Mouse (Mus musculus) testis, adult 2 months (tissue): ENCODE data around the gene Hoxa11.

Experiments
- CTCF ChIP-seq: fragments of 200-500 bp; IDR thresholded peaks from 2 replicates; pipeline ENCODE4 v1.5.1; 2012; ENCODE audit warnings: low read depth, mild to moderate bottlenecking, inconsistent platforms, low read length, moderate library complexity; ENCODE audit not compliant: control insufficient read depth, insufficient read depth, insufficient replicate concordance
- POLR2A ChIP-seq: fragments of 200-500 bp; IDR thresholded peaks from 2 replicates; pipeline ENCODE4 v1.6.1; 2012; ENCODE audit warnings: low read depth, mild to moderate bottlenecking, inconsistent platforms, low read length, moderate library complexity; ENCODE audit not compliant: control insufficient read depth

- TF ChIP-seq CTCF, result no peak
- TF ChIP-seq POLR2A, result no peak
Observed at GRCm38 (mm10) chr6:52236806-52237205, 8.8 kb downstream of the Hoxa11 start.
